ENCODE assay signal across 16 mouse cellular contexts in genomic region chr13:103014222-103014621, GRCm38 (mm10).
DNase-seq lines count a peak whose midpoint lies in the region; ATAC-seq lines count a peak whose summit lies in the region.
"Had no signal": no experiment of that assay in that cellular context is flagged by ENCODE, and none has a peak within 500 bp of the region (broad histone marks: within the 10 kb centered on the region; RNA-seq: fewer than 3 reads in every experiment).

No protein-coding gene starts in this region.

- no peak overlapping the region for H3K9ac ChIP-seq in heart, embryonic 11.5 days (ENCODE audit: low read depth, low read length)
- no peak overlapping the region for H3K9ac ChIP-seq in hindbrain, embryonic 14.5 days
- H3K9ac ChIP-seq: forebrain, embryonic 13.5 days; forebrain, postnatal 0 days; heart, embryonic 12.5 days; hindbrain, embryonic 15.5 days had no signal

- H3K27me3 ChIP-seq in heart, embryonic 11.5 days (ENCODE audit: control insufficient read depth, insufficient read depth, low read length): no peaks in the 10 kb centered on the region
- no peaks in the 10 kb centered on the region for H3K27me3 ChIP-seq in hindbrain, embryonic 10.5 days (ENCODE audit: insufficient read depth, poor library complexity, severe bottlenecking)
- H3K27me3 ChIP-seq in hindbrain, embryonic 14.5 days (ENCODE audit: control insufficient read depth, insufficient read depth, low read length): no peaks in the 10 kb centered on the region
- H3K27me3 ChIP-seq: CH12.LX; forebrain, embryonic 13.5 days; heart, embryonic 12.5 days; hindbrain, embryonic 15.5 days had no signal

- no peak for ATAC-seq in heart, embryonic 11.5 days (replicated peaks; ENCODE audit: insufficient number of reproducible peaks, low FRiP score, low TSS enrichment)
- ATAC-seq in hindbrain, embryonic 14.5 days (ENCODE audit: low FRiP score): no peak
- ATAC-seq: forebrain, embryonic 13.5 days; forebrain, postnatal 0 days; intestine, embryonic 16.5 days had no signal

- no peak overlapping the region for H3K4me2 ChIP-seq in heart, embryonic 11.5 days
- H3K4me2 ChIP-seq in hindbrain, embryonic 14.5 days (replicated peaks): no peak overlapping the region
- H3K4me2 ChIP-seq: forebrain, embryonic 13.5 days; heart, embryonic 12.5 days; hindbrain, embryonic 15.5 days had no signal

- no peak overlapping the region for H3K4me3 ChIP-seq in heart, embryonic 11.5 days (ENCODE audit: low read depth, low read length)
- no peak overlapping the region for H3K4me3 ChIP-seq in hindbrain, embryonic 10.5 days
- no peak overlapping the region for H3K4me3 ChIP-seq in hindbrain, embryonic 14.5 days (replicated peaks; ENCODE audit: low read length)
- H3K4me3 ChIP-seq: embryonic facial prominence, embryonic 10.5 days; forebrain, embryonic 13.5 days; heart, embryonic 12.5 days; hindbrain, embryonic 15.5 days had no signal

- intact Hi-C loops in heart, postnatal 14 days (cut with DNase I): no loop called here

- H3K4me1 ChIP-seq in heart, embryonic 11.5 days (ENCODE audit: control insufficient read depth, insufficient read depth, low read length): 0 out of 2 replicates have a peak, but pooled peaks cover 2% of the 10 kb centered on the region
- peaks cover 15% of the 10 kb centered on the region for H3K4me1 ChIP-seq in hindbrain, embryonic 10.5 days (replicated peaks)
- no peaks in the 10 kb centered on the region for H3K4me1 ChIP-seq in hindbrain, embryonic 14.5 days (replicated peaks; ENCODE audit: control insufficient read depth, insufficient read depth, low read length)
- H3K4me1 ChIP-seq: embryonic facial prominence, embryonic 10.5 days; hindbrain, embryonic 15.5 days had no signal

- 0 out of 2 replicates have a peak overlapping the region, but pooled peaks have one; percentile 10 for H3K27ac ChIP-seq in heart, embryonic 11.5 days (ENCODE audit: low read depth, low read length)
- H3K27ac ChIP-seq in hindbrain, embryonic 10.5 days: peak overlapping the region; percentile 41; the same call in 1 of the 2 replicates
- H3K27ac ChIP-seq in hindbrain, embryonic 14.5 days: no peak overlapping the region
- H3K27ac ChIP-seq: embryonic facial prominence, embryonic 10.5 days; forebrain, embryonic 13.5 days; hindbrain, embryonic 15.5 days had no signal

- WGBS in heart, embryonic 11.5 days (ENCODE audit: insufficient replicate concordance): 74% methylated on average over 1 of the region's 1 CpGs
- WGBS in hindbrain, embryonic 10.5 days: 40% methylated on average over 1 of the region's 1 CpGs
- WGBS in hindbrain, embryonic 14.5 days: 14% methylated on average over 1 of the region's 1 CpGs

- no peaks in the 10 kb centered on the region for H3K36me3 ChIP-seq in heart, embryonic 11.5 days (ENCODE audit: control insufficient read depth, insufficient read depth, low read length)
- no peaks in the 10 kb centered on the region for H3K36me3 ChIP-seq in hindbrain, embryonic 10.5 days
- H3K36me3 ChIP-seq in hindbrain, embryonic 14.5 days (replicated peaks; ENCODE audit: control insufficient read depth, insufficient read depth): no peaks in the 10 kb centered on the region
- H3K36me3 ChIP-seq: embryonic facial prominence, embryonic 10.5 days; hindbrain, embryonic 15.5 days had no signal

- DNase-seq in heart, postnatal 14 days: no peak
- DNase-seq in hindbrain, embryonic 10.5 days (ENCODE audit: low spot score): no peak
- no peak for DNase-seq in hindbrain, embryonic 14.5 days (ENCODE audit: low spot score)
- DNase-seq in retina, embryonic 14.5 days (ENCODE audit: low spot score): peak; percentile 14
- DNase-seq in retina, postnatal 1 day: no peak
- DNase-seq: adrenal gland, postnatal 25 days; cerebellum, postnatal 36 days; forebrain, postnatal 0 days; gastrocnemius, postnatal 14 days had no signal

- H3K9me3 ChIP-seq in heart, embryonic 11.5 days (replicated peaks; ENCODE audit: control insufficient read depth, low read length): no peaks in the 10 kb centered on the region
- H3K9me3 ChIP-seq in hindbrain, embryonic 10.5 days: peaks cover 3% of the 10 kb centered on the region; the same call in 1 of the 2 replicates
- H3K9me3 ChIP-seq in hindbrain, embryonic 14.5 days (ENCODE audit: control insufficient read depth, low read length): no peaks in the 10 kb centered on the region
- H3K9me3 ChIP-seq: embryonic facial prominence, embryonic 10.5 days; forebrain, embryonic 13.5 days; heart, embryonic 12.5 days; hindbrain, embryonic 15.5 days had no signal
